Mouse (Mus musculus) kidney, adult 2 months (tissue): ENCODE measurements around the gene Nmt2.

Experiments used
- CTCF ChIP-seq: fragments of 200-500 bp; conservative IDR thresholded peaks from 2 replicates; pipeline ENCODE4 v1.5.1; 2011; ENCODE audit warnings: low read depth, mild to moderate bottlenecking, control low read depth, low read length, moderate library complexity, mixed read lengths; ENCODE audit not compliant: insufficient read depth, insufficient read length
- POLR2A ChIP-seq: fragments of 200-500 bp; IDR thresholded peaks from one replicate; pipeline ENCODE4 v1.6.1; 2011; ENCODE audit warnings: low read depth, low read length, control low read depth

GRCm38 (mm10) chr2:3285181-3285530, 1.1 kb downstream of the Nmt2 start:
- TF ChIP-seq CTCF (no peak), POLR2A (no peak)
